Mouse (Mus musculus) spleen, postnatal 14 days (tissue): ENCODE measurements around the gene Svip.

Experiments used
- DNase-seq, 2 experiments: peaks; one replicate each; pipeline ENCODE4 v3.0.0; 2021 to 2022; ENCODE audit warnings: low spot score in 2 of 2

Svip gene

GRCm38 (mm10) chr7:52005511-52006295, at the start of gene Svip:
Gene Svip, minus strand, starts transcription at chr7:52006018.
- DNase-seq, result peak; percentile 75 to 76

- DNase-seq, result no peak
These were observed 32.1 kb upstream of the Svip start for GRCm38 (mm10) chr7:52037600-52038582.

GRCm38 (mm10) chr7:52024050-52024626, 18.3 kb upstream of the Svip start:
- DNase-seq, result no peak

- no peak for DNase-seq
These were observed 16.2 kb upstream of the Svip start for GRCm38 (mm10) chr7:52022039-52022438.

GRCm38 (mm10) chr7:52015628-52016027, 9.8 kb upstream of the Svip start, which contains the start of gene 1700015G11Rik:
Gene 1700015G11Rik, minus strand, starts transcription at chr7:52015728.
- no peak for DNase-seq

GRCm38 (mm10) chr7:52015180-52015579, 9.4 kb upstream of the Svip start:
- no peak for DNase-seq

GRCm38 (mm10) chr7:52013457-52013856, 7.6 kb upstream of the Svip start:
- no peak for DNase-seq

GRCm38 (mm10) chr7:52007138-52007537, 1.3 kb upstream of the Svip start:
- no peak for DNase-seq

GRCm38 (mm10) chr7:52006296-52006630, 445 bp upstream of the Svip start:
- no peak for DNase-seq

GRCm38 (mm10) chr7:51991020-51991419, 14.8 kb downstream of the Svip start:
- no peak for DNase-seq

- no peak for DNase-seq
These were observed 18.9 kb downstream of the Svip start for GRCm38 (mm10) chr7:51986909-51987308.

- DNase-seq, result no peak
These were observed 20.1 kb downstream of the Svip start for GRCm38 (mm10) chr7:51985763-51986162.

GRCm38 (mm10) chr7:51982303-51982702, 23.5 kb downstream of the Svip start:
- no peak for DNase-seq

- DNase-seq, result no peak
These were observed 26.5 kb downstream of the Svip start for GRCm38 (mm10) chr7:51979271-51979670.

GRCm38 (mm10) chr7:51975181-51975580, 30.6 kb downstream of the Svip start:
- no peak for DNase-seq

- DNase-seq, result no peak
These were observed 32.3 kb downstream of the Svip start for GRCm38 (mm10) chr7:51973526-51973925.

- DNase-seq, result no peak
These were observed 32.7 kb downstream of the Svip start for GRCm38 (mm10) chr7:51973091-51973490.

GRCm38 (mm10) chr7:51972252-51972855, 33.5 kb downstream of the Svip start:
- DNase-seq, result peak in 1 of 2 experiments; percentile 15

- no peak for DNase-seq
These were observed 36.4 kb downstream of the Svip start for GRCm38 (mm10) chr7:51969379-51969778.

- DNase-seq, result no peak
These were observed 38.2 kb downstream of the Svip start for GRCm38 (mm10) chr7:51967581-51967980.

- no peak for DNase-seq
These were observed 41.1 kb downstream of the Svip start for GRCm38 (mm10) chr7:51964681-51965080.
